Mouse (Mus musculus) CD4-positive naive resting alpha-beta T cell, adult 76 days (primary cell): ENCODE data around the gene Prpf3. TPM values are rescaled to one million over a fixed set of nuclear protein-coding genes. Genes with fewer than 3 reads are reported as not detected.

ENCODE experiments used
- total RNA-seq: library from RNA; stranded (reverse); gene quantifications from one replicate; pipeline ENCODE4 v1.2.4, GENCODE M21; 2023

Gene Prpf3
- 78.3 TPM for total RNA-seq

GRCm38 (mm10) chr3:95855502-95856089 is at the start of gene Prpf3:
Gene Prpf3, minus strand, starts transcription at chr3:95855885.

GRCm38 (mm10) chr3:95904568-95904967 is 48.9 kb upstream of the Prpf3 start, which contains the start of gene Car14:
Gene Car14, minus strand, starts transcription at chr3:95904691.

GRCm38 (mm10) chr3:95893606-95894316 is 38.1 kb upstream of the Prpf3 start, which contains the start of gene Aph1a:
Gene Aph1a, plus strand, starts transcription at chr3:95893969.

GRCm38 (mm10) chr3:95891211-95892065 is 35.8 kb upstream of the Prpf3 start, which contains the start of gene BC028528:
Gene BC028528, minus strand, starts transcription at chr3:95892005.

GRCm38 (mm10) chr3:95881979-95882815 is 26.5 kb upstream of the Prpf3 start, which contains the start of gene Ciart:
Gene Ciart, minus strand, starts transcription at chr3:95882251.

GRCm38 (mm10) chr3:95871392-95871867 is 15.7 kb upstream of the Prpf3 start, which contains the start of gene Mrps21:
Gene Mrps21, minus strand, starts transcription at chr3:95871519.

GRCm38 (mm10) chr3:95818571-95819288 is 37.0 kb downstream of the Prpf3 start, which contains the start of gene Rprd2:
Gene Rprd2, minus strand, starts transcription at chr3:95818863.

Other genes starting within 250 kb of the Prpf3 start
- 118 TPM for gene Ensa, start 230.9 kb downstream of the Prpf3 start, total RNA-seq
- gene Mcl1, start 197.1 kb downstream of the Prpf3 start, total RNA-seq: 323 TPM
- 5.8 TPM for gene Adamtsl4, start 168.0 kb downstream of the Prpf3 start, total RNA-seq
- gene Ecm1, start 116.3 kb downstream of the Prpf3 start, total RNA-seq: 135 TPM
- 98.6 TPM for gene Tars2, start 95.7 kb downstream of the Prpf3 start, total RNA-seq
- gene Rprd2, start 37.0 kb downstream of the Prpf3 start, total RNA-seq: 109 TPM
- gene Mrps21, start 15.6 kb upstream of the Prpf3 start, total RNA-seq: 75.9 TPM
- 34.7 TPM for gene Ciart, start 26.4 kb upstream of the Prpf3 start, total RNA-seq
- 4.0 TPM for gene BC028528, start 36.1 kb upstream of the Prpf3 start, total RNA-seq
- 41.2 TPM for gene Aph1a, start 38.1 kb upstream of the Prpf3 start, total RNA-seq
- not detected for gene Car14, start 48.8 kb upstream of the Prpf3 start, total RNA-seq
- 86.4 TPM for gene Anp32e, start 73.4 kb upstream of the Prpf3 start, total RNA-seq
- 20.0 TPM for gene Plekho1, start 140.1 kb upstream of the Prpf3 start, total RNA-seq
- 8.5 TPM for gene Vps45, start 202.6 kb upstream of the Prpf3 start, total RNA-seq
- 19.3 TPM for gene Otud7b, start 248.6 kb upstream of the Prpf3 start, total RNA-seq